Mouse (Mus musculus): ENCODE data around the gene Apobec1. TPM values are rescaled to one million over a fixed set of nuclear protein-coding genes. Genes with fewer than 3 reads are reported as not detected.

Apobec1 gene
- polyA plus RNA-seq, 1 experiment: not detected

- TF ChIP-seq CTCF (IDR thresholded peaks at IDR 0.05; ENCODE audit: insufficient read depth, low read depth, low read length): no peak
- TF ChIP-seq POLR2A (IDR thresholded peaks at IDR 0.05; ENCODE audit: insufficient read depth, low read depth, low read length): no peak
- WGBS: 65% methylated on average over 3 of the region's 3 CpGs
Observed at GRCm38 (mm10) chr6:122534032-122534431, 68.2 kb downstream of the Apobec1 start.

GRCm38 (mm10) chr6:122532883-122533302, 69.4 kb downstream of the Apobec1 start:
- Histone ChIP-seq H3K27ac (ENCODE audit: insufficient read depth, low read depth, low read length) (no peak overlapping the region), H3K4me3 (ENCODE audit: insufficient read depth, low read depth, low read length) (no peak overlapping the region), H3K4me1 (ENCODE audit: control insufficient read depth, insufficient read depth, low read length) (no peaks in the 10 kb centered on the region)
- WGBS: 16% methylated on average over 4 of the region's 4 CpGs
- TF ChIP-seq CTCF (IDR thresholded peaks at IDR 0.05; ENCODE audit: insufficient read depth, low read depth, low read length) (no peak), POLR2A (IDR thresholded peaks at IDR 0.05; ENCODE audit: insufficient read depth, low read depth, low read length) (no peak)

More at GRCm38 (mm10) chr6:122534032-122534431, 68.2 kb downstream of the Apobec1 start:
- no peak overlapping the region for H3K27ac ChIP-seq (ENCODE audit: insufficient read depth, low read depth, low read length)
- no peaks in the 10 kb centered on the region for H3K4me1 ChIP-seq (ENCODE audit: control insufficient read depth, insufficient read depth, low read length)
- H3K4me3 ChIP-seq (ENCODE audit: insufficient read depth, low read depth, low read length): no peak overlapping the region

GRCm38 (mm10) chr6:122531466-122532174, 70.6 kb downstream of the Apobec1 start:
- TF ChIP-seq POLR2A (IDR thresholded peaks at IDR 0.05; ENCODE audit: insufficient read depth, low read depth, low read length) (no peak), CTCF (IDR thresholded peaks at IDR 0.05; ENCODE audit: insufficient read depth, low read depth, low read length) (no peak)
- Histone ChIP-seq H3K27ac (ENCODE audit: insufficient read depth, low read depth, low read length) (no peak overlapping the region), H3K4me1 (ENCODE audit: control insufficient read depth, insufficient read depth, low read length) (no peaks in the 10 kb centered on the region), H3K4me3 (ENCODE audit: insufficient read depth, low read depth, low read length) (no peak overlapping the region)
- WGBS: 79% methylated on average over 8 of the region's 8 CpGs

- Histone ChIP-seq H3K4me1 (ENCODE audit: control insufficient read depth, insufficient read depth, low read length) (no peaks in the 10 kb centered on the region), H3K27ac (ENCODE audit: insufficient read depth, low read depth, low read length) (no peak overlapping the region), H3K4me3 (ENCODE audit: insufficient read depth, low read depth, low read length) (no peak overlapping the region)
- no peak for TF ChIP-seq CTCF (IDR thresholded peaks at IDR 0.05; ENCODE audit: insufficient read depth, low read depth, low read length)
- WGBS: 79% methylated on average over 11 of the region's 11 CpGs
Observed at GRCm38 (mm10) chr6:122528136-122528535, 74.1 kb downstream of the Apobec1 start.

Other genes starting within 250 kb of the Apobec1 start
- gene Rimklb, start 103.7 kb downstream of the Apobec1 start, polyA plus RNA-seq (2012; ENCODE audit: insufficient read depth, insufficient read length, low replicate concordance, missing spikeins): not detected in 2 replicates
- gene Mfap5, start 96.6 kb downstream of the Apobec1 start, polyA plus RNA-seq (2012; ENCODE audit: insufficient read depth, insufficient read length, low replicate concordance, missing spikeins): not detected in 2 replicates
- gene Aicda, start 48.6 kb downstream of the Apobec1 start, polyA plus RNA-seq (2012; ENCODE audit: insufficient read depth, insufficient read length, low replicate concordance, missing spikeins): not detected in 2 replicates
- gene Gdf3, start 7.6 kb upstream of the Apobec1 start, polyA plus RNA-seq (2012; ENCODE audit: insufficient read depth, insufficient read length, low replicate concordance, missing spikeins): not detected in 2 replicates
- not detected in 2 replicates for gene Dppa3, start 24.0 kb upstream of the Apobec1 start, polyA plus RNA-seq (2012; ENCODE audit: insufficient read depth, insufficient read length, low replicate concordance, missing spikeins)
- not detected in 2 replicates for gene Nanog, start 105.0 kb upstream of the Apobec1 start, polyA plus RNA-seq (2012; ENCODE audit: insufficient read depth, insufficient read length, low replicate concordance, missing spikeins)
- not detected in 2 replicates for gene Slc2a3, start 199.2 kb upstream of the Apobec1 start, polyA plus RNA-seq (2012; ENCODE audit: insufficient read depth, insufficient read length, low replicate concordance, missing spikeins)
- gene Foxj2, start 217.5 kb upstream of the Apobec1 start, polyA plus RNA-seq (2012; ENCODE audit: insufficient read depth, insufficient read length, low replicate concordance, missing spikeins): not detected in 2 replicates